Mouse (Mus musculus) G1E (cell line): ENCODE data around the gene Ttyh1. TPM values are rescaled to one million over a fixed set of nuclear protein-coding genes. Genes with fewer than 3 reads are reported as not detected.
A peak's percentile ranks its signal among the peaks of the same experiment; 100 is the strongest.

Source experiments
- ATAC-seq: 2 replicates; pipeline ENCODE4 v1.8.0; 2016; ENCODE audit warnings: mild to moderate bottlenecking; ENCODE audit not compliant: insufficient number of reproducible peaks, poor library complexity, low FRiP score, severe bottlenecking; ENCODE audit errors: extremely low read depth
- DNase-seq: peaks from one replicate; pipeline ENCODE4 v3.0.0; 2012; ENCODE audit warnings: low spot score
- H3K27me3 ChIP-seq: 2 replicates; pipeline ENCODE4 v1.6.1; 2012; ENCODE audit warnings: mild to moderate bottlenecking, low read length, inconsistent platforms; ENCODE audit not compliant: insufficient read depth
- H3K36me3 ChIP-seq: replicated peaks from 2 replicates; pipeline ENCODE3; 2012; ENCODE audit warnings: mild to moderate bottlenecking, inconsistent platforms
- H3K4me1 ChIP-seq: 2 replicates; pipeline ENCODE4 v1.6.1; 2012; ENCODE audit warnings: low read depth, low read length, inconsistent platforms, mixed read lengths; ENCODE audit not compliant: insufficient read depth
- H3K4me3 ChIP-seq: 2 replicates; pipeline ENCODE4 v1.5.1; 2012; ENCODE audit warnings: low read depth, mild to moderate bottlenecking, inconsistent platforms, low read length, moderate library complexity, mixed read lengths
- H3K9me3 ChIP-seq: replicated peaks from 2 replicates; pipeline ENCODE4 v1.6.1; 2012; ENCODE audit warnings: inconsistent platforms
- CTCF ChIP-seq: IDR thresholded peaks from 2 replicates; pipeline ENCODE4 v1.5.1; 2012; ENCODE audit warnings: low read depth, low read length, inconsistent platforms, mixed read lengths
- GATA1 ChIP-seq: IDR thresholded peaks from 2 replicates; pipeline ENCODE4 v1.6.1; 2012; ENCODE audit warnings: borderline replicate concordance, low read length, inconsistent platforms, mixed read lengths
- GATA2 ChIP-seq: IDR thresholded peaks from 2 replicates; pipeline ENCODE4 v1.6.1; 2012; ENCODE audit warnings: low read depth, low read length, inconsistent platforms, borderline replicate concordance
- POLR2AphosphoS5 ChIP-seq: IDR thresholded peaks from 2 replicates; pipeline ENCODE4 v1.6.1; 2012; ENCODE audit warnings: low read depth, low read length, inconsistent platforms; ENCODE audit not compliant: insufficient replicate concordance
- TAL1 ChIP-seq: conservative IDR thresholded peaks from 2 replicates; pipeline ENCODE4 v1.6.1; 2012; ENCODE audit warnings: low read depth, low read length, inconsistent platforms, mixed read lengths
- polyA plus RNA-seq: library from polyadenylated mRNA; stranded (reverse); fragments of >175 nt; gene quantifications from 2 replicates; pipeline ENCODE4 v1.2.3, GENCODE M21; 2012
- total RNA-seq, 2 experiments: library from RNA; stranded (forward) in 1 of 2; stranded (reverse) in 1 of 2; fragments of 200-1000 nt in 1 of 2; fragments of >200 nt in 1 of 2; fragmentation: Nextera tagmentation in 1 of 2; gene quantifications; 2 replicates each; pipeline ENCODE4 v1.2.3; 2014 to 2017

The Ttyh1 gene
- total and polyA plus RNA-seq, 3 experiments: 0.11 TPM; not detected in 2

DNA sequence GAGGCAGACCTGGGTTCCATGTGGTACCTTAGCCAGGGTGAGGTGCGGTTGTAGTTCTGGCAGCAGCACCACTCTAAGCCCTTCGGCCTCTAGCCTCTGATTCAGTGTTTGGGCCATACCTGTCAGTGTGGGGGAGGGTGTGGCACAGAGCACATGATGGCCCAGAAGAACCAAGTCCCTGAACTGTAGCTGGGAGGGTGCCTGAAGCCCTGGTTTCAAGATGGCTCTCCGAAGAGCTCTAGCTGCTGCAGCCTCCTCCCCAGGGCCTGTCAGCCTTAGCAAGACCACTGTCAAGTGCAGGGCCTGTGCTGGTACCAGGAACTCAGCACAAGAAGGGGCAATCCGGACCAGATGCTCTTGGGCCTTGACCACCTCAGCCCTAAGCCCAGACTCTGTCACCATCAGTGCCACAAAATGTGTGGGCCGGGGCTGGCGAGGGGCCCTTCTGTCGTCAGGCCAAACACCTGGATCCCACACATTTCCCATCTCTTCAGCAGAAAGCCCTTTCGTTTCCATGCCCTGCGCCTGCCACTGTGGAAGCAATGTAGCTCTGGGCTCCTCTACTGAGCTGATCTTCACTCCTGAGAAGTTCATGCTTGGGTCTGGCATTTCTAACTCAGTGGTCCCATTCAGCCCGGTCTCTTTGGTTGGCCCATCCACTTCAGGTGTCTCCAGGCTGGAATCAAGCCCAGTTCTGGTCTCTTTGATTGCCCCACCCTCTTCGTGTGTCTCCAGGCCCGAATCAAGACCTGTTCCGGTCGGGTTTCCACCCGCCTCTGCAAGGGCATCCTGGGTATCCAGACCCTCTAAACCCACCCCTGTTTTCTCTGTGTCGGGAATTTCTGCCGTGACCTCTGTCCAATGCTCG is 29.4 kb downstream of the Ttyh1 start:
- ATAC-seq (0 out of 2 replicates have a peak, but pooled peaks have one; percentile 0), DNase-seq (no peak)
- no peak for TF ChIP-seq GATA1
- no peak for TF ChIP-seq GATA2
- TF ChIP-seq TAL1: no peak
- no peak for TF ChIP-seq CTCF
- peak; percentile 64; the same call in 1 of the 2 replicates for TF ChIP-seq POLR2AphosphoS5
- H3K4me1 ChIP-seq: peaks cover 90% of the 10 kb centered on the region
- H3K9me3 ChIP-seq: no peaks in the 10 kb centered on the region
- H3K27me3 ChIP-seq: no peaks in the 10 kb centered on the region
- peaks cover 51% of the 10 kb centered on the region for H3K36me3 ChIP-seq
- peak overlapping the region; percentile 84 for H3K4me3 ChIP-seq

GRCm38 (mm10) chr7:4149209-4150054 is 30.2 kb downstream of the Ttyh1 start:
- peak overlapping the region; percentile 84 for H3K4me3 ChIP-seq
- H3K36me3 ChIP-seq: peaks cover 43% of the 10 kb centered on the region
- DNase-seq (peak; percentile 84), ATAC-seq (peak; percentile 50)
- no peaks in the 10 kb centered on the region for H3K27me3 ChIP-seq
- peaks cover 88% of the 10 kb centered on the region for H3K4me1 ChIP-seq
- TF ChIP-seq POLR2AphosphoS5 (no peak), CTCF (no peak), TAL1 (no peak), GATA1 (no peak), GATA2 (no peak)
- no peaks in the 10 kb centered on the region for H3K9me3 ChIP-seq

- H3K36me3 ChIP-seq: peaks cover 36% of the 10 kb centered on the region
- H3K4me1 ChIP-seq: peaks cover 84% of the 10 kb centered on the region
- no peak for DNase-seq
- TF ChIP-seq GATA2 (no peak), CTCF (no peak), POLR2AphosphoS5 (no peak), TAL1 (no peak), GATA1 (no peak)
- H3K9me3 ChIP-seq: no peaks in the 10 kb centered on the region
- no peak for ATAC-seq
- H3K4me3 ChIP-seq: peak within 1 kb of the TSS; percentile 84
- no peaks in the 10 kb centered on the region for H3K27me3 ChIP-seq
Measured at GRCm38 (mm10) chr7:4150059-4150541, 30.9 kb downstream of the Ttyh1 start, which contains the start of gene Leng9. TSS of gene Leng9 (minus strand) at chr7:4150374.

DNA sequence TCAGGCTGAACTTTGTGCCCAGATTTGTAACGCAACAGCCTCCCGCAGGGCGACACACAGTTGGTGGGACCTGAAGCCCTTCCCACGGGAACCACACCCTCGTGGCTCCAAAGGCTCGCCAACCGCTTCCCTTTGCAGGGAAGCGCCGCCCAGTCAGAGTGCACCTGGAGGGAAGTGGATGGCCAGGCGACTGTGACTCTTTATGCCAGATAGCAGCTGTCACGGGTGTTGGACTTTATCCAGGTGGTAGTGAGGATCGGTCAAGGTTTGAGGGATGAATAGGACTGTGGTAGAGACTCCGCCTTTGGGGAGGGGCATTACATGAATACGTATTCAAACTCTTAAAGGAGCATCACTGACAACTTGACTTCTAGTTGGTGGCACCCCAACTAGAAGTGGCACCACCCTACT is 31.6 kb downstream of the Ttyh1 start:
- TF ChIP-seq CTCF (no peak), GATA2 (no peak), TAL1 (no peak), POLR2AphosphoS5 (no peak), GATA1 (no peak)
- no peak for DNase-seq
- Histone ChIP-seq H3K9me3 (no peaks in the 10 kb centered on the region), H3K27me3 (no peaks in the 10 kb centered on the region), H3K4me3 (peak overlapping the region; percentile 84), H3K36me3 (peaks cover 29% of the 10 kb centered on the region), H3K4me1 (peaks cover 77% of the 10 kb centered on the region)
- no peak for ATAC-seq

DNA sequence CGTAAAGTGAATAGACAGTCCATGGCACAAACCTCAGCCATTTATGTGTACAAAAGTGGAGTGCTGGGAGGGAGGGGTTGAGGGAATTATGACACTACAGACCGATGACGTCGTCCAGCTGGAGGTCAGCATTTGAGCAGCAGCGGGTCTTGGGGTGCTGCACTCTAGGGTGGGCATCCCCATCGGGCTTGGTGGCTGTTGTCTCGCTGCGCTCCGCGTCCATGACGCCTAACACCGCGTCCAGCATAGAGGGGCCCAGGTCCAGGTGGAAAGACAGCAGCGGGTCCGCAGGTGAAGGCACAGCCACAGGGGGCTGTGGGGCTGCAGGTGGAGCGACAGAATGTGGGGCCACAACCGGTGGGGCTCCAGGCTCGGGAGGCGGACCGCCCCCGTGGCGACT is 32.0 kb downstream of the Ttyh1 start:
- no peaks in the 10 kb centered on the region for H3K27me3 ChIP-seq
- ATAC-seq (no peak), DNase-seq (no peak)
- peak overlapping the region; percentile 37; the same call in 1 of the 2 replicates for H3K4me3 ChIP-seq
- H3K4me1 ChIP-seq: peaks cover 73% of the 10 kb centered on the region
- TF ChIP-seq GATA1 (no peak), POLR2AphosphoS5 (no peak), CTCF (no peak), TAL1 (no peak), GATA2 (no peak)
- peaks cover 25% of the 10 kb centered on the region for H3K36me3 ChIP-seq
- H3K9me3 ChIP-seq: no peaks in the 10 kb centered on the region

DNA sequence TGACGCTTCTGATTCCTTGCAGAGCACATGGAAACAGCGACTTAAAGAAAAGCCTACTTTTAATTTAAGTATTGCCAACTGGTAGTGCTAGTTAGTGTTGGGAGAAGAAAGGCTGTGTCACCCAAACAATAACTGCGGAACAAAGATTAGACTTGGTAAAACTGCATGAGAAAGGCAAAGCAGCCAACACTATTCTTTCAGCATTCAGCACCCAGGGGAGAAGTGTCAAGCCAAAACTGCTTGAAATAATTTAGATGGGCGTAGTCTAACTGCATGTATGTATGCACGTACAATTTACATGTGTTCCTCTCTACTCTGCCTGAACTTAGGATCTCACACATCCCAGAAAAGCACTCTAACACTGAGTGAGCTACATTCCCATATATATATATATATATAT is 35.1 kb downstream of the Ttyh1 start:
- no peaks in the 10 kb centered on the region for H3K27me3 ChIP-seq
- no peak for ATAC-seq
- H3K9me3 ChIP-seq: no peaks in the 10 kb centered on the region
- H3K4me3 ChIP-seq: no peak overlapping the region
- no peaks in the 10 kb centered on the region for H3K36me3 ChIP-seq
- DNase-seq: no peak
- TF ChIP-seq TAL1 (no peak), GATA2 (no peak), GATA1 (no peak), CTCF (no peak), POLR2AphosphoS5 (no peak)
- peaks cover 43% of the 10 kb centered on the region for H3K4me1 ChIP-seq
